Mouse (Mus musculus) testis, adult 2 months (tissue): Measurements from ENCODE around the gene Atp6ap1l.

Source experiments
- CTCF ChIP-seq: fragments of 200-500 bp; IDR thresholded peaks from 2 replicates; pipeline ENCODE4 v1.5.1; 2012; ENCODE audit warnings: low read depth, mild to moderate bottlenecking, inconsistent platforms, low read length, moderate library complexity; ENCODE audit not compliant: control insufficient read depth, insufficient read depth, insufficient replicate concordance
- POLR2A ChIP-seq: fragments of 200-500 bp; IDR thresholded peaks from 2 replicates; pipeline ENCODE4 v1.6.1; 2012; ENCODE audit warnings: low read depth, mild to moderate bottlenecking, inconsistent platforms, low read length, moderate library complexity; ENCODE audit not compliant: control insufficient read depth

DNA sequence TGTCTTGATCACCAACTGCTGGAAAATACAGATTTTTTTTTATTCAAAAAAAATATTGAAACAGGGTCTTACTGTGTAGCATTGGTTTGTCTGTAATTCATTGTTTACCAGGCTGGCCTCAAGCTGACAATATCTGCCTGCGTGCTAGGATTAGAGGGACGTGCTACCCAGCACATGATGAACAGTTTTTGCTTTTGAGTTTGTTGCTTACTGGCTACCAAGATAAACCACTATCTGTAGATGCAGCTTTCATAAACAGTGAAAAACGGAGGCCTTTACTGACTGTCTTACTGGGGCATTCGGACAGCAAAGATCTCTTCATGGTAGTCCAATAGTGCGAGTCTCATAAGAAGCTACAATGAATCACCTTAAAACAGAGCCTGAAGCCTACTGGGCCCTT, 15.0 kb downstream of the Atp6ap1l start:
- TF ChIP-seq CTCF (no peak), POLR2A (no peak)
